In the genomic region with DNA sequence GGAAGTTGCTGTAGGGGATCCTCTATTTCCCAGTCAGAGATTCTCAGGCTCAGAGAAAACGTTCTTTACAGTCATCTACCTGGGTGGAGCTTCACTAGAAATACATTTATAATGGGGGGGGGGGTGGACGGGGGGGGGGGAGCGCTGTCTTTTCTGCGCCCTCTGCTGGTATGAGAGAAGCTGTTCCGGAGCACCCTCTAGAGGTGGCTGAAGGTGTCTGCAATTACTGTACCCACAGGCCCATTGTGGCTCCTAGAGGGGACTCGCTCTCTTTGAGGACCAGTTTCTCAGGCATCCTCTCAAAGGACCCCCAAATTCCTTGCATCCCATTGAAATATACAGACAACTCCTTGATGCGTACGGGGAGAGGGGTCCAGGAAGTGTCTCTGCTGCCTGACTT, we compare ENCODE assay signal across 9 mouse cellular contexts. TPM values are rescaled to one million over a fixed set of nuclear protein-coding genes. Genes with fewer than 3 reads are reported as not detected.
A peak's percentile ranks its signal among the peaks of the same experiment; 100 is the strongest.
DNase-seq lines count a peak whose midpoint lies in the region; ATAC-seq and TF ChIP-seq lines count a peak whose summit lies in the region.
"Had no signal": no experiment of that assay in that cellular context is flagged by ENCODE, and none has a peak within 500 bp of the region (broad histone marks: within the 10 kb centered on the region; RNA-seq: fewer than 3 reads in every experiment).

No protein-coding gene starts in this region.

- H3K27ac ChIP-seq in liver, embryonic 11.5 days (ENCODE audit: low read depth, low read length), result no peak overlapping the region
- H3K27ac ChIP-seq: lung, embryonic 15.5 days had no signal

- DNase-seq in cerebellum, adult 11 months, result peak; percentile 31
- peak; percentile 29 for DNase-seq in liver
- DNase-seq in liver, embryonic 11.5 days (ENCODE audit: low spot score), result no peak
- peak; percentile 46 for DNase-seq in adrenal gland, adult 2 months
- peak; percentile 39 for DNase-seq in gastrocnemius, postnatal 14 days
- peak; percentile 40 for DNase-seq in lung, adult 2 months
- DNase-seq in spleen, postnatal 36 days (ENCODE audit: low spot score in 2 of 2), result peak; percentile 11 to 27

- no peak for ATAC-seq in cerebellum, adult (ENCODE audit: insufficient number of reproducible peaks, low FRiP score, low TSS enrichment)
- no peak for ATAC-seq in liver, embryonic 11.5 days (replicated peaks; ENCODE audit: low FRiP score)

- intact Hi-C loops in gastrocnemius, postnatal 14 days (cut with DNase I; ENCODE audit: low total_unique reads), result no loop called here

- H3K4me2 ChIP-seq in liver, embryonic 11.5 days, result no peak overlapping the region
- H3K4me2 ChIP-seq: lung, embryonic 15.5 days had no signal

- H3K9me3 ChIP-seq in liver, embryonic 11.5 days (ENCODE audit: control insufficient read depth, low read length), result no peaks in the 10 kb centered on the region
- H3K9me3 ChIP-seq: lung, embryonic 15.5 days had no signal

- no peaks in the 10 kb centered on the region for H3K36me3 ChIP-seq in liver, embryonic 11.5 days (ENCODE audit: control insufficient read depth, insufficient read depth, low read length)
- H3K36me3 ChIP-seq: lung, embryonic 15.5 days had no signal

- H3K27me3 ChIP-seq in liver, embryonic 11.5 days (replicated peaks; ENCODE audit: control insufficient read depth, insufficient read depth, low read length), result no peaks in the 10 kb centered on the region
- H3K27me3 ChIP-seq: lung, embryonic 15.5 days had no signal

- 27% methylated on average over 8 of the region's 8 CpGs for whole genome bisulfite sequencing in liver, embryonic 11.5 days
- 20% methylated on average over 8 of the region's 8 CpGs for WGBS in lung, adult 2 months

- TF ChIP-seq CTCF in lung, adult 2 months (IDR thresholded peaks at IDR 0.05; ENCODE audit: insufficient read depth, low read length), result peak; percentile 83

- no peak overlapping the region for H3K4me3 ChIP-seq in liver, embryonic 11.5 days (ENCODE audit: low read depth, low read length)
- H3K4me3 ChIP-seq in lung, adult 2 months (replicated peaks; ENCODE audit: extremely low read depth, low read depth, low read length), result no peak overlapping the region
- H3K4me3 ChIP-seq: lung, embryonic 15.5 days had no signal

- H3K9ac ChIP-seq in liver, embryonic 11.5 days (ENCODE audit: low read depth, low read length), result no peak overlapping the region
- H3K9ac ChIP-seq: lung, embryonic 15.5 days had no signal

- TF ChIP-seq POLR2A in lung, adult 2 months (IDR thresholded peaks at IDR 0.05; ENCODE audit: borderline replicate concordance, extremely low read depth, low read depth, low read length), result no peak

- H3K4me1 ChIP-seq in liver, embryonic 11.5 days (replicated peaks; ENCODE audit: control insufficient read depth, insufficient read depth, low read length), result no peaks in the 10 kb centered on the region
- H3K4me1 ChIP-seq in lung, adult 2 months (ENCODE audit: control insufficient read depth, insufficient read depth, low read length), result no peaks in the 10 kb centered on the region
- H3K4me1 ChIP-seq: lung, embryonic 15.5 days had no signal

RNA-seq across cellular contexts. Expression of gene Myh3, which starts 23.6 kb away (rescaled TPM):
- 0.38 and 0.78 TPM in 2 replicates for polyA plus RNA-seq in liver, embryonic 11.5 days (2014; fragmentation: Nextera tagmentation; extraction: Ambion mirVana)
- total RNA-seq in adrenal gland, adult 2 months (2021), result under 1 TPM; 0.06 to 0.14 TPM
- not detected in 2 replicates for polyA plus RNA-seq in adrenal gland, adult 2 months (2012; rRNA removed)
- total RNA-seq in gastrocnemius, postnatal 14 days (2021), result 10 to 100 TPM; 33.8 to 49.2 TPM
- polyA plus RNA-seq in lung, adult 2 months (2012; rRNA removed), result 0.08 TPM in 1 of 2 replicates, not detected in the other

RNA-seq across cellular contexts. Expression of gene Sco1, which starts 49.2 kb away (rescaled TPM):
- 18.8 and 20.3 TPM in 2 replicates for polyA plus RNA-seq in liver, embryonic 11.5 days (2014; fragmentation: Nextera tagmentation; extraction: Ambion mirVana)
- total RNA-seq in adrenal gland, adult 2 months (2021), result 10 to 100 TPM; 19.5 to 22.7 TPM
- 10.5 and 12.0 TPM in 2 replicates for polyA plus RNA-seq in adrenal gland, adult 2 months (2012; rRNA removed)
- 1 to 10 TPM; 8.5 to 8.6 TPM for total RNA-seq in gastrocnemius, postnatal 14 days (2021)
- polyA plus RNA-seq in lung, adult 2 months (2012; rRNA removed), result 2.8 and 3.5 TPM in 2 replicates

RNA-seq across cellular contexts. Expression of gene Adprm, which starts 49.3 kb away (rescaled TPM):
- polyA plus RNA-seq in liver, embryonic 11.5 days (2014; fragmentation: Nextera tagmentation; extraction: Ambion mirVana), result 17.0 and 18.5 TPM in 2 replicates
- 10 to 100 TPM; 23.1 to 26.1 TPM for total RNA-seq in adrenal gland, adult 2 months (2021)
- 3.8 and 4.1 TPM in 2 replicates for polyA plus RNA-seq in adrenal gland, adult 2 months (2012; rRNA removed)
- total RNA-seq in gastrocnemius, postnatal 14 days (2021), result 1 to 10 TPM; 5.6 to 7.8 TPM
- 10.2 and 16.6 TPM in 2 replicates for polyA plus RNA-seq in lung, adult 2 months (2012; rRNA removed)
